Mouse (Mus musculus): ENCODE data around the gene Scamp5.

DNA sequence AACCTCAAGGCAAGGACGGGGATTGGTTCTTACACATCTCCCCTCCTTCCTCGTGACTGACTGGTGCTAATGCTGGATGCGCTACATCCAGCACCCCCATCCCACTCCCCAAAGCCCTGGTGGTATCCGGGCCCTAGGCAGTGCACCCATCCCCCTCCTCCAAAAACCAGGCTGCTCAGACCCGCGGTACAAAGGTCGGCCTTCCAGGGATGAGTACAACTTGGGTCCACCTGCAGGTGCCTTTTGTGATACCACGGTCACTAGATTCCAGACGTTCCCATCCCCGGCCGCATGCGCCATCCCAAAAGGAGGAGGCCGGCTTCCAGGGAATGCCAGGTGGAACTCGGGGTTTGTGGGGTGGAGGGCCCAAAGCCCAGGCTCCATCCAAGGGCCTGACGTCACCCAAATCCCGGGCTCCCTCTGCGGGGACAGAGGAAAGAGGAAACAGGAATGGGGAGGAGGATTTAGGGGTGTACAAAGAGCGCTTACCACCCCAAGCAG, 539 bp downstream of the Scamp5 start:
- no peak for TF ChIP-seq CTCF (IDR thresholded peaks at IDR 0.05; ENCODE audit: borderline replicate concordance, insufficient read depth, low read depth, low read length)
- no peak for TF ChIP-seq POLR2A (IDR thresholded peaks at IDR 0.05; ENCODE audit: borderline replicate concordance, insufficient read depth, low read length)

Measured in cerebellum, adult 2 months (tissue).